Mouse (Mus musculus) hindbrain, postnatal 0 days (tissue): ENCODE results near the gene Ubald2. TPM values are rescaled to one million over a fixed set of nuclear protein-coding genes. Genes with fewer than 3 reads are reported as not detected.
A peak's percentile ranks its signal among the peaks of the same experiment; 100 is the strongest.

ENCODE experiments used
- ATAC-seq: fragments of 200-750 bp; cut with Nextera tagmentation; 2 replicates; pipeline ENCODE4 v1.8.0; 2017; ENCODE audit warnings: mild to moderate bottlenecking, moderate TSS enrichment, moderate library complexity
- DNase-seq: peaks from one replicate; pipeline ENCODE4 v3.0.0-alpha.2; 2015; ENCODE audit warnings: low spot score
- H3K27ac ChIP-seq: fragments of 300-500 bp; sonication (generic); 2 replicates; pipeline ENCODE4 v1.5.1; 2014; ENCODE audit warnings: mild to moderate bottlenecking
- H3K27me3 ChIP-seq: fragments of 300-500 bp; sonication (generic); 2 replicates; pipeline ENCODE4 v1.6.1; 2014; ENCODE audit warnings: low read length, mixed read lengths; ENCODE audit not compliant: insufficient read depth
- H3K36me3 ChIP-seq: fragments of 300-500 bp; sonication (generic); 2 replicates; pipeline ENCODE4 v1.6.1; 2014; ENCODE audit warnings: low read length, mixed read lengths; ENCODE audit not compliant: insufficient read depth
- H3K4me1 ChIP-seq: fragments of 300-500 bp; sonication (generic); 2 replicates; pipeline ENCODE4 v1.6.1; 2014; ENCODE audit warnings: antibody characterized with exemption, low read length, mixed read lengths; ENCODE audit not compliant: insufficient read depth
- H3K4me2 ChIP-seq: fragments of 300-500 bp; sonication (generic); 2 replicates; pipeline ENCODE4 v1.6.1; 2014; ENCODE audit warnings: low read depth, mild to moderate bottlenecking, low read length, moderate library complexity, mixed read lengths
- H3K4me3 ChIP-seq: fragments of 300-500 bp; sonication (generic); 2 replicates; pipeline ENCODE4 v1.5.1; 2014; ENCODE audit warnings: low read length
- H3K9ac ChIP-seq: fragments of 300-500 bp; sonication (generic); replicated peaks from 2 replicates; pipeline ENCODE4 v1.6.1; 2014; ENCODE audit warnings: mild to moderate bottlenecking, low read length, moderate library complexity, mixed read lengths
- H3K9me3 ChIP-seq: fragments of 300-500 bp; sonication (generic); 2 replicates; pipeline ENCODE4 v1.6.1; 2016; ENCODE audit warnings: low read length, mixed read lengths
- CTCF ChIP-seq: IDR thresholded peaks from 2 replicates; pipeline ENCODE4 v1.5.1; 2016; ENCODE audit warnings: antibody characterized with exemption, control low read depth, low read depth
- WGBS: fragments of 180-500 bp; shearing (Covaris S2); extraction: QIAGEN DNeasy Blood & Tissue Kit; methylation state at CpG from one replicate; pipeline ENCODE4 v1.1.7; 2014; 5-methylcytosine and 5-hydroxymethylcytosine counted together
- polyA plus RNA-seq: library from polyadenylated mRNA; unstranded; fragments of >200 nt; fragmentation: Nextera tagmentation; extraction: Ambion mirVana; gene quantifications from 2 replicates; pipeline ENCODE4 v1.2.1, GENCODE M21; 2015
- total RNA-seq: library from RNA; depleted of rRNA; stranded (reverse); fragments of >200 nt; gene quantifications from 2 replicates; pipeline ENCODE4 v1.2.3, GENCODE M21; 2014; rRNA removed

Ubald2 gene
- total and polyA plus RNA-seq, 2 experiments from 2014 or later, result 39.3 to 102 TPM

- Histone ChIP-seq H3K27ac (no peak overlapping the region), H3K4me3 (no peak overlapping the region), H3K9ac (no peak overlapping the region), H3K4me2 (no peak overlapping the region), H3K9me3 (no peaks in the 10 kb centered on the region), H3K36me3 (peaks cover 69% of the 10 kb centered on the region), H3K4me1 (0 out of 2 replicates have a peak, but pooled peaks cover 4% of the 10 kb centered on the region), H3K27me3 (no peaks in the 10 kb centered on the region)
- TF ChIP-seq CTCF, result no peak
- DNase-seq (no peak), ATAC-seq (no peak)
- WGBS, result 93% methylated on average over 8 of the region's 8 CpGs
These were observed 47.1 kb downstream of the Ubald2 start for GRCm38 (mm10) chr11:116480975-116481374.

GRCm38 (mm10) chr11:116481776-116482175 lies 47.9 kb downstream of the Ubald2 start:
- Histone ChIP-seq H3K27ac (peak overlapping the region; percentile 4; the same call in 1 of the 2 replicates), H3K9ac (no peak overlapping the region), H3K27me3 (no peaks in the 10 kb centered on the region), H3K36me3 (peaks cover 67% of the 10 kb centered on the region), H3K4me2 (no peak overlapping the region), H3K4me3 (no peak overlapping the region), H3K4me1 (0 out of 2 replicates have a peak, but pooled peaks cover 4% of the 10 kb centered on the region), H3K9me3 (no peaks in the 10 kb centered on the region)
- ATAC-seq, result 0 out of 2 replicates have a peak, but pooled peaks have one; percentile 64
- 48% methylated on average over 7 of the region's 7 CpGs for WGBS
- peak; percentile 22; the same call in 1 of the 2 replicates for TF ChIP-seq CTCF
- peak; percentile 61 for DNase-seq

DNA sequence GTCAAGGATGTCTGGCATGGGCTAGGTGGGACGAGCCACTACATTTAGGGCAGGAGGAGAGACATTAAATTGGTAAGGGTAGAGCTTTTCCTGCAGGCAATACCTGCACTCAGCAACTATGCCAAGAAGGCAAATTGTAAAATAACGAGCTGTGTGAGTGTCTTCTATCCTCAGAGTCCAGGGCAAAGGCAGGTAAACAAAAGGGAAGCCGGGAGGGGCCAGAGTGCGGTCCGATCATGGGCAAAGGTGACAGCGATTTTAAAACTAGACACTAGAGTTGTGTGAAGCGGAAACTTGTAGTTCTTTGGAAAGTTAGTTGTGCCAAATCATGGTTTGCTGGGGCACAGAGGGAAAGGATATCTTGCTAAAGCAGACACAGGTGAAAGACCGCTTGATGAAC lies 50.4 kb downstream of the Ubald2 start:
- no peak overlapping the region for H3K27ac ChIP-seq
- no peak overlapping the region for H3K4me2 ChIP-seq
- no peak overlapping the region for H3K9ac ChIP-seq
- no peaks in the 10 kb centered on the region for H3K27me3 ChIP-seq
- no peaks in the 10 kb centered on the region for H3K9me3 ChIP-seq
- no peak for DNase-seq
- TF ChIP-seq CTCF, result no peak
- 94% methylated on average over 8 of the region's 8 CpGs for WGBS
- peaks cover 49% of the 10 kb centered on the region for H3K36me3 ChIP-seq
- no peak for ATAC-seq
- peaks cover 8% of the 10 kb centered on the region; the same call in 1 of the 2 replicates for H3K4me1 ChIP-seq
- H3K4me3 ChIP-seq, result no peak overlapping the region

DNA sequence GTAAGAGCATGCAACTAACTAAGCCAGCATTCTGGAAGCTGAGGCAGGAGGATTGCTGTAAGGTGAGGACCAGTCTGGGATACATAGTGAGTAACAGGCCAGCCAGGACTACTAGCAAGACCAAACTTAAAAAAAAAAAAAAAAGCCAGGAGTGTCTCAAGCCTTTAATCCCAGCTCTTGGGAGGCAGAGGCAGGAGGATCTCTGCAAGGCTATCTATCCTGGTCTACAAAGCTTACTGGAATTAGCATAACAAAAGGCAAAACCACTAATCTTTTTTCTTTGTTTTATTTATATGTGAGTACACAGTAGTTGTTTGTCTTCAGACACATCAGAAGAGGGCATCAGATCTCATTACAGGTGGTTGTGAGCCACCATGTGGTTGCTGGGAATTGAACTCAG lies 54.3 kb downstream of the Ubald2 start:
- no peak for ATAC-seq

More for the DNA sequence above, 54.3 kb downstream of the Ubald2 start:
- H3K36me3 ChIP-seq, result peaks cover 26% of the 10 kb centered on the region; the same call in 1 of the 2 replicates
- no peak overlapping the region for H3K9ac ChIP-seq
- H3K9me3 ChIP-seq, result no peaks in the 10 kb centered on the region
- no peak overlapping the region for H3K4me3 ChIP-seq
- peaks cover 5% of the 10 kb centered on the region; the same call in 1 of the 2 replicates for H3K4me1 ChIP-seq
- no peak for TF ChIP-seq CTCF
- DNase-seq, result no peak
- H3K27me3 ChIP-seq, result no peaks in the 10 kb centered on the region
- no peak overlapping the region for H3K27ac ChIP-seq
- H3K4me2 ChIP-seq, result no peak overlapping the region

Other genes starting within 250 kb of the Ubald2 start
- 66.6 and 74.8 TPM in 2 replicates for gene Ten1, start 235.2 kb upstream of the Ubald2 start, total RNA-seq
- 101 and 110 TPM in 2 replicates for gene Ten1, start 235.2 kb upstream of the Ubald2 start, polyA plus RNA-seq
- gene Acox1, start 235.0 kb upstream of the Ubald2 start, total RNA-seq, result 109 and 112 TPM in 2 replicates
- gene Acox1, start 235.0 kb upstream of the Ubald2 start, polyA plus RNA-seq, result 63.4 and 65.0 TPM in 2 replicates
- gene Evpl, start 196.0 kb upstream of the Ubald2 start, total RNA-seq, result 2.8 and 2.9 TPM in 2 replicates
- gene Evpl, start 196.0 kb upstream of the Ubald2 start, polyA plus RNA-seq, result 1.6 TPM in 2 replicates
- gene Srp68, start 159.9 kb upstream of the Ubald2 start, total RNA-seq, result 18.3 and 22.5 TPM in 2 replicates
- 50.4 and 50.8 TPM in 2 replicates for gene Srp68, start 159.9 kb upstream of the Ubald2 start, polyA plus RNA-seq
- gene Galr2, start 153.2 kb upstream of the Ubald2 start, total RNA-seq, result 0.40 TPM in 1 of 2 replicates, not detected in the other
- gene Galr2, start 153.2 kb upstream of the Ubald2 start, polyA plus RNA-seq, result 0.34 and 0.44 TPM in 2 replicates
- gene Exoc7, start 126.9 kb upstream of the Ubald2 start, total RNA-seq, result 84.6 and 95.3 TPM in 2 replicates
- 128 TPM in 2 replicates for gene Exoc7, start 126.9 kb upstream of the Ubald2 start, polyA plus RNA-seq
- gene Foxj1, start 98.7 kb upstream of the Ubald2 start, total RNA-seq, result 37.6 and 40.0 TPM in 2 replicates
- gene Foxj1, start 98.7 kb upstream of the Ubald2 start, polyA plus RNA-seq, result 15.5 and 16.6 TPM in 2 replicates
- 108 and 117 TPM in 2 replicates for gene Rnf157, start 21.1 kb upstream of the Ubald2 start, total RNA-seq
- gene Rnf157, start 21.1 kb upstream of the Ubald2 start, polyA plus RNA-seq, result 53.0 and 60.5 TPM in 2 replicates
- not detected in 2 replicates for gene Qrich2, start 32.1 kb downstream of the Ubald2 start, total RNA-seq
- gene Qrich2, start 32.1 kb downstream of the Ubald2 start, polyA plus RNA-seq, result 0.30 and 0.31 TPM in 2 replicates
- gene Prpsap1, start 60.1 kb downstream of the Ubald2 start, total RNA-seq, result 99.7 and 105 TPM in 2 replicates
- 148 and 150 TPM in 2 replicates for gene Prpsap1, start 60.1 kb downstream of the Ubald2 start, polyA plus RNA-seq
- 25.5 and 29.7 TPM in 2 replicates for gene Sphk1, start 96.8 kb downstream of the Ubald2 start, total RNA-seq
- 17.9 and 20.4 TPM in 2 replicates for gene Sphk1, start 96.8 kb downstream of the Ubald2 start, polyA plus RNA-seq
- gene Ube2o, start 147.4 kb downstream of the Ubald2 start, total RNA-seq, result 101 and 112 TPM in 2 replicates
- gene Ube2o, start 147.4 kb downstream of the Ubald2 start, polyA plus RNA-seq, result 31.3 and 31.9 TPM in 2 replicates
- gene Aanat, start 152.3 kb downstream of the Ubald2 start, total RNA-seq, result 0.68 TPM in 1 of 2 replicates, not detected in the other
- 0.46 and 0.81 TPM in 2 replicates for gene Aanat, start 152.3 kb downstream of the Ubald2 start, polyA plus RNA-seq
- 3.8 and 4.0 TPM in 2 replicates for gene Rhbdf2, start 192.9 kb downstream of the Ubald2 start, total RNA-seq
- gene Rhbdf2, start 192.9 kb downstream of the Ubald2 start, polyA plus RNA-seq, result 1.1 and 1.6 TPM in 2 replicates
- 1.2 and 1.3 TPM in 2 replicates for gene Prcd, start 219.4 kb downstream of the Ubald2 start, total RNA-seq
- gene Prcd, start 219.4 kb downstream of the Ubald2 start, polyA plus RNA-seq, result 5.3 and 6.4 TPM in 2 replicates
- gene Cygb, start 220.2 kb downstream of the Ubald2 start, total RNA-seq, result 48.4 and 54.7 TPM in 2 replicates
- gene Cygb, start 220.2 kb downstream of the Ubald2 start, polyA plus RNA-seq, result 46.0 and 48.1 TPM in 2 replicates